Mouse (Mus musculus) stomach, postnatal 0 days (tissue): ENCODE data around the gene Tcp1. TPM values are rescaled to one million over a fixed set of nuclear protein-coding genes. Genes with fewer than 3 reads are reported as not detected.
A peak's percentile ranks its signal among the peaks of the same experiment; 100 is the strongest.
"Not testable (repeated sequence)": the region's sequence is repeated elsewhere in the genome, so short reads cannot be mapped to it uniquely, and the experiment has no call there.

Experiments
- ATAC-seq: fragments of 200-750 bp; cut with Nextera tagmentation; 2 replicates; pipeline ENCODE4 v1.8.0; 2017; ENCODE audit not compliant: low FRiP score, low TSS enrichment
- DNase-seq: peaks from one replicate; pipeline ENCODE4 v3.0.0-alpha.2; 2016; ENCODE audit warnings: low spot score
- H3K27ac ChIP-seq: fragments of 300-500 bp; sonication (generic); replicated peaks from 2 replicates; pipeline ENCODE4 v1.5.1; 2014; ENCODE audit warnings: mild to moderate bottlenecking, control low read depth
- H3K27me3 ChIP-seq: fragments of 300-500 bp; sonication (generic); 2 replicates; pipeline ENCODE4 v1.6.1; 2014; ENCODE audit warnings: low read length; ENCODE audit not compliant: control insufficient read depth, insufficient read depth
- H3K36me3 ChIP-seq: fragments of 300-500 bp; sonication (generic); 2 replicates; pipeline ENCODE4 v1.6.1; 2014; ENCODE audit warnings: low read length, mixed read lengths; ENCODE audit not compliant: control insufficient read depth, insufficient read depth
- H3K4me1 ChIP-seq: fragments of 300-500 bp; sonication (generic); replicated peaks from 2 replicates; pipeline ENCODE4 v1.6.1; 2014; ENCODE audit warnings: antibody characterized with exemption; ENCODE audit not compliant: control insufficient read depth, insufficient read depth
- H3K4me2 ChIP-seq: fragments of 300-500 bp; sonication (generic); replicated peaks from 2 replicates; pipeline ENCODE4 v1.6.1; 2014; ENCODE audit warnings: low read depth, mild to moderate bottlenecking, control low read depth, moderate library complexity
- H3K4me3 ChIP-seq: fragments of 300-500 bp; sonication (generic); 2 replicates; pipeline ENCODE4 v1.5.1; 2014; ENCODE audit warnings: low read depth, low read length, control low read depth
- H3K9ac ChIP-seq: fragments of 300-500 bp; sonication (generic); 2 replicates; pipeline ENCODE4 v1.6.1; 2014; ENCODE audit warnings: mild to moderate bottlenecking, low read length, control low read depth, mixed read lengths
- H3K9me3 ChIP-seq: fragments of 300-500 bp; sonication (generic); 2 replicates; pipeline ENCODE4 v1.6.1; 2016; ENCODE audit warnings: low read length; ENCODE audit not compliant: control insufficient read depth
- CTCF ChIP-seq: IDR thresholded peaks from 2 replicates; pipeline ENCODE4 v1.5.1; 2016; ENCODE audit warnings: antibody characterized with exemption, low read depth, mild to moderate bottlenecking, moderate library complexity
- EP300 ChIP-seq: optimal IDR thresholded peaks from 2 replicates; pipeline ENCODE3; 2016; ENCODE audit warnings: antibody characterized with exemption
- WGBS: fragments of 180-500 bp; shearing (Covaris S2); extraction: QIAGEN DNeasy Blood & Tissue Kit; methylation state at CpG from one replicate; pipeline ENCODE4 v1.1.7; 2014; 5-methylcytosine and 5-hydroxymethylcytosine counted together
- polyA plus RNA-seq: library from polyadenylated mRNA; unstranded; fragments of >200 nt; fragmentation: Nextera tagmentation; extraction: Ambion mirVana; gene quantifications from 2 replicates; pipeline ENCODE4 v1.2.1, GENCODE M21; 2015

The Tcp1 gene
- polyA plus RNA-seq, 1 experiment from 2014 or later = 240 TPM

- no peaks in the 10 kb centered on the region; the same call in none of the 2 replicates for H3K36me3 ChIP-seq
- ATAC-seq = no peak
- H3K9me3 ChIP-seq = no peaks in the 10 kb centered on the region
- H3K4me3 ChIP-seq = no peak overlapping the region
- 67% methylated on average over 2 of the region's 2 CpGs for WGBS
- TF ChIP-seq CTCF = no peak
- TF ChIP-seq EP300 = no peak
- H3K27me3 ChIP-seq = no peaks in the 10 kb centered on the region
- no peak overlapping the region for H3K9ac ChIP-seq
- H3K27ac ChIP-seq = no peak overlapping the region
- no peaks in the 10 kb centered on the region for H3K4me1 ChIP-seq
- DNase-seq = no peak
- H3K4me2 ChIP-seq = no peak overlapping the region
Measured at GRCm38 (mm10) chr17:12938077-12938476, 22.6 kb downstream of the Tcp1 start.

GRCm38 (mm10) chr17:12939377-12940148 lies 24.1 kb downstream of the Tcp1 start:
- not testable (repeated sequence) for H3K4me3 ChIP-seq

GRCm38 (mm10) chr17:12940151-12940805 lies 24.8 kb downstream of the Tcp1 start, which contains the start of gene Acat3:
Gene Acat3, minus strand, starts transcription at chr17:12940600.
- WGBS = 6% methylated on average over 27 of the region's 27 CpGs
- no peak for TF ChIP-seq EP300
- TF ChIP-seq CTCF = no peak
- Histone ChIP-seq H3K9me3 (no peaks in the 10 kb centered on the region), H3K27me3 (no peaks in the 10 kb centered on the region), H3K27ac (no peak within 1 kb of the TSS), H3K9ac (0 out of 2 replicates have a peak within 1 kb of the TSS, but pooled peaks have one; percentile 23), H3K4me3 (peak within 1 kb of the TSS; percentile 35), H3K4me1 (no peaks in the 10 kb centered on the region), H3K36me3 (no peaks in the 10 kb centered on the region; the same call in none of the 2 replicates), H3K4me2 (peak within 1 kb of the TSS; percentile 62)
- peak; percentile 66 for ATAC-seq
- DNase-seq = peak; percentile 45

More at GRCm38 (mm10) chr17:12939377-12940148, 24.1 kb downstream of the Tcp1 start:
- H3K36me3 ChIP-seq, H3K27me3 ChIP-seq, H3K4me1 ChIP-seq, H3K27ac ChIP-seq, DNase-seq, H3K9me3 ChIP-seq: not testable (repeated sequence)
- Histone ChIP-seq H3K4me2 (peak overlapping the region; percentile 62), H3K9ac (0 out of 2 replicates have a peak overlapping the region, but pooled peaks have one; percentile 23)
- ATAC-seq = peak; percentile 24
- 44% methylated on average over 2 of the region's 12 CpGs for WGBS

- Histone ChIP-seq H3K27me3 (no peaks in the 10 kb centered on the region), H3K27ac (no peak overlapping the region), H3K9ac (no peak overlapping the region), H3K9me3 (no peaks in the 10 kb centered on the region), H3K4me1 (no peaks in the 10 kb centered on the region), H3K4me2 (no peak overlapping the region), H3K36me3 (no peaks in the 10 kb centered on the region; the same call in none of the 2 replicates), H3K4me3 (no peak overlapping the region)
- DNase-seq = no peak
- TF ChIP-seq EP300 (no peak), CTCF (no peak)
- 76% methylated on average over 8 of the region's 8 CpGs for WGBS
- ATAC-seq = no peak
Measured at GRCm38 (mm10) chr17:12941543-12942260, 26.2 kb downstream of the Tcp1 start.

GRCm38 (mm10) chr17:12942459-12943162 lies 27.1 kb downstream of the Tcp1 start:
- H3K4me3 ChIP-seq = no peak overlapping the region
- no peaks in the 10 kb centered on the region for H3K9me3 ChIP-seq
- WGBS = 86% methylated on average over 6 of the region's 6 CpGs
- H3K36me3 ChIP-seq = no peaks in the 10 kb centered on the region; the same call in none of the 2 replicates
- no peak for ATAC-seq
- no peak for DNase-seq
- no peaks in the 10 kb centered on the region for H3K27me3 ChIP-seq
- H3K27ac ChIP-seq = no peak overlapping the region
- no peak overlapping the region for H3K9ac ChIP-seq
- TF ChIP-seq CTCF = no peak
- no peak for TF ChIP-seq EP300
- no peaks in the 10 kb centered on the region for H3K4me1 ChIP-seq
- no peak overlapping the region for H3K4me2 ChIP-seq
